Mouse (Mus musculus) heart, embryonic 11.5 days (tissue): Measurements from ENCODE around the gene Fuz. TPM values are rescaled to one million over a fixed set of nuclear protein-coding genes. Genes with fewer than 3 reads are reported as not detected.

Experiments used
- ATAC-seq: fragments of 200-750 bp; cut with Nextera tagmentation; replicated peaks from 2 replicates; pipeline ENCODE4 v1.8.0; 2017; ENCODE audit warnings: moderate library complexity; ENCODE audit not compliant: insufficient number of reproducible peaks, low FRiP score, low TSS enrichment
- H3K27ac ChIP-seq: fragments of 300-500 bp; sonication (generic); 2 replicates; pipeline ENCODE4 v1.5.1; 2014; ENCODE audit warnings: mild to moderate bottlenecking, low read depth, low read length
- H3K27me3 ChIP-seq: fragments of 300-500 bp; sonication (generic); 2 replicates; pipeline ENCODE4 v1.6.1; 2014; ENCODE audit warnings: mild to moderate bottlenecking, low read length, mixed read lengths; ENCODE audit not compliant: control insufficient read depth, insufficient read depth
- H3K36me3 ChIP-seq: fragments of 300-500 bp; sonication (generic); 2 replicates; pipeline ENCODE4 v1.6.1; 2014; ENCODE audit warnings: mild to moderate bottlenecking, low read length, moderate library complexity, mixed read lengths; ENCODE audit not compliant: control insufficient read depth, insufficient read depth
- H3K4me1 ChIP-seq: fragments of 300-500 bp; sonication (generic); 2 replicates; pipeline ENCODE4 v1.6.1; 2014; ENCODE audit warnings: low read length; ENCODE audit not compliant: control insufficient read depth, insufficient read depth
- H3K4me2 ChIP-seq: fragments of 300-500 bp; sonication (generic); 2 replicates; pipeline ENCODE4 v1.6.1; 2014; ENCODE audit warnings: mild to moderate bottlenecking, moderate library complexity
- H3K4me3 ChIP-seq: fragments of 300-500 bp; sonication (generic); 2 replicates; pipeline ENCODE4 v1.5.1; 2014; ENCODE audit warnings: low read depth, low read length
- H3K9ac ChIP-seq: fragments of 300-500 bp; sonication (generic); 2 replicates; pipeline ENCODE4 v1.6.1; 2014; ENCODE audit warnings: mild to moderate bottlenecking, low read depth, low read length, moderate library complexity
- H3K9me3 ChIP-seq: fragments of 300-500 bp; sonication (generic); replicated peaks from 2 replicates; pipeline ENCODE4 v1.6.1; 2016; ENCODE audit warnings: low read length; ENCODE audit not compliant: control insufficient read depth
- WGBS: fragments of 180-500 bp; shearing (Covaris S2); extraction: QIAGEN DNeasy Blood & Tissue Kit; methylation state at CpG from one replicate; pipeline ENCODE4 v1.1.7; 2014; ENCODE audit not compliant: insufficient replicate concordance; 5-methylcytosine and 5-hydroxymethylcytosine counted together
- polyA plus RNA-seq: library from polyadenylated mRNA; unstranded; fragments of >200 nt; fragmentation: Nextera tagmentation; extraction: Ambion mirVana; gene quantifications from 2 replicates; pipeline ENCODE4 v1.2.1, GENCODE M21; 2014

The Fuz gene
- polyA plus RNA-seq, 1 experiment from 2014 or later, result 12.8 TPM

DNA sequence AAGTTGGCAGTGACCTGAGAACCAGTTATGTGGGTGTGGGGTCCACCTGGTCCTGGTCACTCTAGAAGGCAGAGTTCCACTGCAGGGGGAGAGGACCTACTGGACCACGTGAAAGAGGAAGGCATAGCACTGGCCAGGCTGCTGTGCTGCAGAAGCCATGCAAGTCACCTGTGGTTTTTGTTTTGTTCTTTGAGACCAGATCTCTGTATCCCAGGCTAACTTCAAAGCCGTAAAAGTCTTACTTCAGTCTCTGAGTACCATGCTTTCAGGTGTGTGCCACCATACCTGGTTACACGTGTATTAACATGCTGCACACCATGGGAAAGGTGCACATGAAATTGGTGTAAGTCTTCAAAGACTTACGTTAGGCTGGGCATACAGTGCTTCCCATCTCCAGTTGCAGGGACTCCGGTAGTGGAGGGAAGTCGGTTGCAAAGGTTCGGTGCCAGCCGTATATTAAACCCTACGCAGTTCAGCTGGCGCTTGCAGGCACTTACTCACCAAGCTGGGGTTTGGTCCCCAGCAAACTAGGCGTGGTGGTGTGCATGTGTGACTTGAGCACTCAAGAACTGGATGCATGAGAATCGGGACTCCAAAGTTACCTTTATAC, 44.1 kb upstream of the Fuz start:
- Histone ChIP-seq H3K27ac (0 out of 2 replicates have a peak overlapping the region, but pooled peaks have one; percentile 10), H3K4me3 (0 out of 2 replicates have a peak overlapping the region, but pooled peaks have one; percentile 5), H3K9ac (no peak overlapping the region), H3K9me3 (no peaks in the 10 kb centered on the region), H3K36me3 (peaks cover 4% of the 10 kb centered on the region; the same call in 1 of the 2 replicates), H3K4me1 (peaks cover 32% of the 10 kb centered on the region), H3K27me3 (no peaks in the 10 kb centered on the region), H3K4me2 (no peak overlapping the region)
- WGBS, result 92% methylated on average over 12 of the region's 12 CpGs
- ATAC-seq, result no peak

DNA sequence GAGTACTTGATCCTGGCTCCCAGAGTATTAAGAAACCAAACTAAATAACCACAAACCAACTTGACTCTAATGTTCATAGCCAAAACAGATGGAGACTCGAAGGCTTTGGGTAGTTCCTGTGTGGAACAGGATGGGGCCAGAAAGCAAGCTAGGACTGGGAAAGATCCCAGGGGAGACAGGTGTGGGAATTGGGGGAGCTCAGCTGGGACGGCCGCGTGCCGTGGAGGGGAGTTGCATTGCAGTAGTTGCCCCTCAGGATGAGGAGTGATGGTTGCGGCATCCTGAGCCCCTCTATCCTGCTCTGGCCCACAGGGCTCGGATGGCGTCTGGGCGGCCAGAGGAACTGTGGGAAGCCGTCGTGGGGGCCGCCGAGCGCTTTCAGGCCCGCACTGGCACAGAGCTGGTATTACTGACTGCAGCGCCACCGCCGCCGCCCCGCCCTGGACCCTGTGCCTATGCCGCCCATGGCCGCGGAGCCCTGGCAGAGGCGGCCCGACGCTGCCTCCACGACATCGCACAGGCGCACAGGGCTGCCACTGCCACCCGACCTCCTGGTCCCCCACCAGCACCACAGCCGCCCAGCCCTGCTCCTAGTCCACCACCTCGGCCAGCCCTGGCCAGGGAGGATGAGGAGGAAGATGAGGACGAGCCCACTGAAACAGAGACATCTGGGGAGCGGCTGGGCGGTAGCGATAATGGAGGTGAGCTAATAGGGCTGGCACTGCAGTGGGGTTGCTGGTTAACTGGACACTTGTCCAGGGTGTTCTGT, 43.4 kb upstream of the Fuz start:
- Histone ChIP-seq H3K4me2 (no peak overlapping the region), H3K27ac (no peak overlapping the region), H3K9ac (no peak overlapping the region), H3K4me3 (no peak overlapping the region; the same call in 1 of the 2 replicates), H3K4me1 (peaks cover 32% of the 10 kb centered on the region), H3K9me3 (no peaks in the 10 kb centered on the region), H3K27me3 (no peaks in the 10 kb centered on the region), H3K36me3 (peaks cover 4% of the 10 kb centered on the region; the same call in 1 of the 2 replicates)
- WGBS, result 87% methylated on average over 34 of the region's 36 CpGs
- ATAC-seq, result no peak

DNA sequence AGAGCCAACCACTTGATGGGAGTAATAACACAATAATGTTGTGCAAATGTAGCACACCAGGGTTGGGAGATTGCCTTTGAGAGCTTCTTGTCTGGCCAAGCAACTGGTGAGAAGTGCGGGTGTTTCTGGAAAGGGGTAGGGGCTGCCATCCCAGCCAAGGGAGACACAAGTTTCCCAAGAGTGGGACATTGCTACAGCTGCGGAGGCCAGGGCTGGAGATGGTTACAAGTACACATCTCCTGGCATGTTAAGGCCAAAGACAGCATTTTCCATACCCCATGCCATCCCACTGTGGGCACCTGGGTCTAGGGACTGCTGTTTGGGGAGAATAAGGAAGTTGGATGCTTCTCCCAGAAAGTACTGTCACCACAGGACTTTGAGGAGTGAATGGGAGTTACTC, 42.8 kb upstream of the Fuz start:
- Histone ChIP-seq H3K4me3 (no peak overlapping the region), H3K27ac (no peak overlapping the region), H3K27me3 (no peaks in the 10 kb centered on the region), H3K9ac (no peak overlapping the region), H3K4me1 (peaks cover 30% of the 10 kb centered on the region), H3K4me2 (0 out of 2 replicates have a peak overlapping the region, but pooled peaks have one; percentile 9), H3K9me3 (no peaks in the 10 kb centered on the region), H3K36me3 (peaks cover 4% of the 10 kb centered on the region; the same call in 1 of the 2 replicates)
- ATAC-seq, result no peak
- WGBS, result 98% methylated on average over 2 of the region's 2 CpGs

DNA sequence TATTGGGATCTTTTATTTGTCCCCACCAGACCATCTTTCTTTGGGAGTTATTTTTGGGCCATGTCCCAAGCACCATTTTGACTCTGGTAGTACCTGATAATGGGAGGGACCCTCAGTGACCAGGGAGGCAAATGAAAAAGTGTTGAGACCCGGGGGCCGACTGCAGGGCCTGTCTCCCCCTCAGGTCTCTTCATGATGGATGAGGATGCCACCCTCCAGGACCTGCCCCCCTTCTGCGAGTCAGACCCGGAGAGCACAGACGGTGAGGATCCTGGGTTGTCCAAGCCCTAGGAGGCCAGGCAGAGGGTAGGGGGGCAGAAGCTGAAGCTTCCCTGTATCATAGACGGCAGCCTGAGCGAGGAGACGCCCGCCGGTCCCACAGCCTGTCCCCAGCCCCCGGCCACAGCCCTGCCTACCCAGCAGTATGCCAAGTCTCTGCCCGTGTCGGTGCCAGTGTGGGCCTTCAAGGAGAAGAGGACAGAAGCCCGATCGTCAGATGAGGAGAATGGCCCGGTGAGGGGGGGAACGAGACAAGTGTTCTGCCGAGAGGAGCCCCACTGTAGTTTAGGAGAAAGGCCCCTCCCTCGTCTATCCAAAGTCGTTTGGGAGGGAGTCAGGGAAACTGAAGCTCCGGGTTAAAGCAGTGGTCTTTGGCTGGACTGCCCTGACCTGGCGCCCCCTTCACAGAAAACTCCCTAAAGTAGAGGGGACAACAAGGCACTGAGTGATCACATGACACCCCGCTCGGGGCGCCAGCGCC, 42.1 kb upstream of the Fuz start:
- Histone ChIP-seq H3K4me3 (peak overlapping the region; percentile 52), H3K27ac (peak overlapping the region; percentile 94), H3K36me3 (peaks cover 4% of the 10 kb centered on the region; the same call in 1 of the 2 replicates), H3K4me2 (peak overlapping the region; percentile 84), H3K4me1 (peaks cover 34% of the 10 kb centered on the region), H3K9me3 (no peaks in the 10 kb centered on the region), H3K9ac (peak overlapping the region; percentile 80), H3K27me3 (no peaks in the 10 kb centered on the region)
- 27% methylated on average over 26 of the region's 26 CpGs for WGBS
- ATAC-seq, result no peak

DNA sequence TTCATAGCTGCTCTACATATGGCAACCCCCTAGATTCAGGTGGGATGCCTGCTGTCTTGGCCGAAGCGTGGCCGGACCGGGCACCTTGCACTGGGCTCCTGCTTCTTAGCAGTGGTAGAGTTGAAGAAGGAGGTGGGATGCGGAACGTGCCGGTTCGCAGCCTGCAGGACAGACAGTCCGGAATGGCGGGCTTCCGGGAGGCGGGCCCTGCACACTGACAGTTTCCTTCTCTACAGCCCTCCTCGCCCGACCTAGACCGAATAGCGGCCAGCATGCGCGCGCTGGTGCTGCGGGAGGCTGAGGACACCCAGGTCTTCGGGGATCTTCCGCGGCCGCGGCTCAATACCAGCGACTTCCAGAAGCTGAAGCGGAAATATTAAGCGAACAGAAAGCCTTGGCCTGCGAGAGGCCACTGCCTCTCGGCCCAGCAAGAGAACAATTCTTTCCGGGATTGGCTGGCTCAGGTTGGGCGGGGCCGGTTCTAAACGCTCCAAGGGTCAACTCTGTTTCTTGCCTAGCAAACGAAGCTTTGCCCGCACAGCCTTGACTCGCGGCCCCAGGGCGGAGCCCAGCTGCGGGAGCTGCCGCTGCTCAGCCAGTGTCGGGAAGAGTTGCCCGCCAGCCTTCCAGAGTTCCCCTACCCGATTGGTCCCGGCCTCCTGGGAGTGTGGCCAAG, 41.4 kb upstream of the Fuz start:
- peak; percentile 56 for ATAC-seq

DNA sequence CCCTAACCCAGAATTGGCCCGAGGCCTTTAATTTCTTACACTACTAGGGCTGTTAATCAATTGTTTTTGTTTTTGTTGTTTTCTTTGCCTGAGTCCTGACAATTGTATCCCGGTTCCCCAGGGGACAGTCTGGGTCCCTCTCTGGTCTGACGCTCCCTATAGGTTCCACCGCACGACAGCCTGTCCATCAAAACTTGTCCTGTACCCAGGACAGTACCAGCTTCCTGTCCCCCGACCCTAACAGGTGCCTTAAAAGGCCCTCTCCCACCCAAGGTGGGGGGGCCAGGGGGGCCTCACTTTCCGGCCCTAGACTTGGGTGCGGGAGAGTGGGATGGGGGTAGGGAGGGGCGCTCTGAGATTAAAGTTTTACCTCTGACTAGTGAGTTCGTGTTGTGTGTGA, 40.8 kb upstream of the Fuz start:
- H3K9ac ChIP-seq, result peak overlapping the region; percentile 80
- peak overlapping the region; percentile 52 for H3K4me3 ChIP-seq
- H3K4me1 ChIP-seq, result peaks cover 34% of the 10 kb centered on the region
- H3K4me2 ChIP-seq, result peak overlapping the region; percentile 84
- no peaks in the 10 kb centered on the region for H3K27me3 ChIP-seq
- peak overlapping the region; percentile 94 for H3K27ac ChIP-seq
- WGBS, result 41% methylated on average over 10 of the region's 10 CpGs
- H3K9me3 ChIP-seq, result no peaks in the 10 kb centered on the region
- no peak for ATAC-seq
- peaks cover 6% of the 10 kb centered on the region; the same call in 1 of the 2 replicates for H3K36me3 ChIP-seq

More for the DNA sequence above, 41.4 kb upstream of the Fuz start:
- Histone ChIP-seq H3K4me2 (peak overlapping the region; percentile 84), H3K27ac (peak overlapping the region; percentile 94), H3K4me1 (peaks cover 34% of the 10 kb centered on the region), H3K9ac (peak overlapping the region; percentile 80), H3K27me3 (no peaks in the 10 kb centered on the region), H3K9me3 (no peaks in the 10 kb centered on the region), H3K36me3 (peaks cover 6% of the 10 kb centered on the region; the same call in 1 of the 2 replicates), H3K4me3 (peak overlapping the region; percentile 52)
- WGBS, result 3% methylated on average over 45 of the region's 45 CpGs

DNA sequence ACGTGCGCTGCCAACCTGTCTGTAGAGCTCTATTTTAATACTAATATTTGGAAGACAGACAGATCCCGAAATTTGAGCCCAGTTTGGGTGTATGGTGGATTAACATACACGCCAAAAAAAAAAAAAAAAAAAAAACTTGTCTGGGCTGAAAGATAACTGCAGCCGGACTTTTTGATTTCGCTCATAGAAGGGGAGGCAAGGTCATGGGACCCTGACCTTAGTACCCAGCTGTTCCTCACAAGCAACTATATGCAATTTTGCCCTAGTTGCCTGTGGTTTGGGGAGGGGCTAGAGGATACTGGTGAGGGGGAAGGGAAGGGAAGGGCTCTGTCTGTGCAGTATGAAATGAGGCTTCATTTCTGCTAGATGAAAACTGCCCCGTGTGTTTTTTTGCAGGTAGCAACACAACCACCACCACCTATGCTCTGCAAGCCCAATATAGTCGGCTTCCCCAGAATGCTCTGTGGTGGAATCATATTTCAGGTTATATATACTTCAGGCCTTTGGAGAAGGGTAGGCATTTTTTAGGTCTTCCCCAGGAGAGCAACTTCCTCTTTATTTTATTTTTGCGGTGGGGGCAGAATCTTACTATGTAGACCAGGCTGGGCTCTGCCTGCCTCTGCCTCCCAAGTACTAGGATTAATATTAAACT, 39.5 kb upstream of the Fuz start:
- Histone ChIP-seq H3K27ac (peak overlapping the region; percentile 80), H3K36me3 (peaks cover 6% of the 10 kb centered on the region), H3K27me3 (no peaks in the 10 kb centered on the region), H3K9me3 (no peaks in the 10 kb centered on the region), H3K4me1 (peaks cover 25% of the 10 kb centered on the region), H3K9ac (peak overlapping the region; percentile 67), H3K4me2 (peak overlapping the region; percentile 81), H3K4me3 (peak overlapping the region; percentile 56)
- WGBS, result 56% methylated on average over 9 of the region's 9 CpGs
- no peak for ATAC-seq
